Mouse (Mus musculus) gonadal fat pad, adult 2 months (tissue): ENCODE results near the gene Adck1. TPM values are rescaled to one million over a fixed set of nuclear protein-coding genes. Genes with fewer than 3 reads are reported as not detected.
"Not testable (repeated sequence)": the region's sequence is repeated elsewhere in the genome, so short reads cannot be mapped to it uniquely, and the experiment has no call there.

Experiments used
- DNase-seq: peaks from one replicate; pipeline ENCODE4 v3.0.0-alpha.2; 2012; ENCODE audit warnings: low read depth
- polyA plus RNA-seq: library from polyadenylated mRNA; depleted of rRNA; stranded (reverse); fragments of >200 nt; gene quantifications from 2 replicates; pipeline ENCODE4 v1.2.3, GENCODE M21; 2012

Gene Adck1
- polyA plus RNA-seq, 1 experiment = 24.6 TPM

GRCm38 (mm10) chr12:88426926-88427325, 66.6 kb downstream of the Adck1 start:
- DNase-seq = no peak

DNA sequence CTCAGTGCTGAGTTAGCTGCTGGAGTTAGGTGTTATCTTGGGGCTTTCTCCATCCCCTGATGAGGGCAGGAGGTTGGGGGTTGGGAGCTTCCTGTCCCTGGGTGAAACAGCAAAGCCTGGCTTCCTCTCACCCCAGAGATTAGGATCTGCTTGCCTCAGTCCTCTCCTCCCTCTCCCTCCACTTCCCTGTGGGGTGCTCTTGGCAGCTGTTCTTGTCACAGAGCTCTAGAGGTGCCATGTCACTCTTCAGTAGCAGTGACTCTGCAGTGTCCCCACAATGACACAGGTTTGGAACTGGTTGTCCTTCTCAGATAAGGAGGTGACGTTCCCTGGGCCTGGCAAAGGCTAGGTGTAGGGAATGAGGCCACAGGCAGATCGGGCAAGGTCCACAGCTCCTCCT, 68.4 kb downstream of the Adck1 start:
- DNase-seq = no peak

DNA sequence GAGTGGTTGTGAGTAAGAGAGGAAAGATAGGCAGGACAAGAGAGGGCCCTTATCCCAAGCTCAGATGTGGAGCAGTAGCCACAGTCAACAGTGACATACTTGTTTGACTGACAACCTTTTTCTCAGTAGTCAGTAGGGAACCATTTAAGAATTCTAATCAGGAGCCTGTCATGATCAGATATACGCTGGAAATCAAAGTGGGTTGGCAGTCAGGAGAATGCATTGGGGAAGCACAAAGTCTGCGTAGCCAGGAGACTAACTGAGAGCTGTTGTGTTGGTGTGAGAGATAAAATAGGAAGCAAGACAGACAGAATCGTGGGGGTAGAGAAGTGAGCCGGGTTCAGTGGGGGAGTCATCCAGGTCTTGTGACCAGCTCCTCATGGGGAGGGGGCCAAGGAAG, 71.9 kb downstream of the Adck1 start:
- no peak for DNase-seq

DNA sequence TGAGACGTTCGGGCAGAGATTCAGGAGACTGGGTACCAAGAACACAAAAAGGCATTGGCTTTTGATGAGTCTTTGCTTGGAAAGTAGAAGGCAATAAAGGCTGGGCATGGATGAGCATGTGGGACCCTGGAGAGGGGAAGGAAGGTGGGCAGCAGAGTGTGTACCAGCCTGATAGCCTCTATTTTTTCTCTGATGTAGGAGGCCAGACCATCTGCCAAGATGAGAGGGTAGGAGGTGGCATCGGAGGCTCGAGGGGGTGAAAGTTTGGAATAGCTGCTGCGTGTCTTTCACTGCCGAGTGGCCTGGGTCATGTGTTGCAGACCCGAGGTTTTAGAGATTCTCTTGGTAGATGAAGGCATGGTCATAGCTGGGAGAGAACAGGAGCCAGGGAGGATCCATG, 72.8 kb downstream of the Adck1 start:
- DNase-seq = no peak

GRCm38 (mm10) chr12:88436962-88437750, 76.8 kb downstream of the Adck1 start:
- DNase-seq = no peak

- DNase-seq = no peak
Observed at GRCm38 (mm10) chr12:88441922-88442809, 81.8 kb downstream of the Adck1 start.

- DNase-seq = peak; percentile 33
Observed at GRCm38 (mm10) chr12:88444040-88444439, 83.7 kb downstream of the Adck1 start.

DNA sequence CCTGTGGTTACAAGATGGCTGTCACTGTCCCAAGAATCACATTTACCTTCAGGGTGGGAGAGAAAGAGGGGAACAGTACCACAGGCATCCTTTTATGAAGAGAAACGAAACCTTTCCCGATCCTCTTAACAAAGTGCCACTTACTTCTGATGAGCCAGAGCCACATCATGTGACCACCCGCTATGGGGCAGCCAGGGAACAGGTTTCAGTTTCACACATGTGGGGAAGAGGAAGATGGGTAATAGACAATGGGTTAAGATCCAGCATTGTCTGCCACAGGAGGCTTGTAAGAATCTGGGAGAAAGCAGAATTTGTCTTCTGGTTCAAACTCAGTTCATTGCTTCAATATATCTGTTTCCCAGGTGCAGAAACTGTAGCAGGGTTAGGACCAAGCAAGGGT, 85.1 kb downstream of the Adck1 start:
- DNase-seq = no peak

DNA sequence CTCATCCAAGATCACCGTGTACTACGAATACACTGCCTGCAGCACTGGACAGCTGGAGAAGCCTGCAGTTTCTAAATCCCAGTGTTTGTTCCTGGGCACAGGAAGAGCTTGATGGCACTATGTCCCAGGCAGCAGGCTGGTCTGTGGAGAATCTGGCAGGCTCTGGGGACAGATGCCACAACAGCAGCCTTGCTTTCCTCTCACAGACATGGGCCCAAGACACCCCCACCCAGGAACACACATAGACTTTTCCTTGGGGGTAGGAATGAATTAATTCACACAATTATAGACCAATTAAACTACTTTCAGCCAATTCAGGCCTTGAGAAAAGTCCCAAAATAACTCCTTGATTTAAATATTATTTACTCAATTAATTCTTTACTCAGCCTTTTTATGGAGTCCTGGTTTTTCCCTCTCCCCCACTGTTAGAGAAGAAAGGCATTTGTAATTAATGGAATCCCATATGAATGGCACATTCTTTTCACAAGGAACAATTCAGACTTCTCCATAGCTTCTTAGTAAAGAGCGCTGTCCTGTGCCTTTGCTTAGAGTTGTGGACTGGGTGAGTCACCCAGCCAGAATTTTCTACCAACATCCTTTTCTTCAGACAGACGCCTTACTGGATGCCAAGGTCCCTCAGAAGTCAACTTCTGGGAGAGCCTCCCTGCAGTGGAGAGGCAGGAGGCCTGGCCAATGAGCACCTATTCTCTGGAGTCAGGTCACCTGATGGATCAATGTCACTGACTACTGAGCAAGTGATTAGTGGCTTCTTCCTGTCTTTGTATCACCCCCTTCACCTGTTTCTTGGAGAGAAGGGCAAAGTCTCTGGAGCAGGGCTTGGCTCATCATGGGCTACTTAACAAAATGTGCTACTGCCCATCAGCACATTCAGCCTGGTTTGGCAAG, 90.6 kb downstream of the Adck1 start:
- DNase-seq = no peak

- DNase-seq = no peak
Observed at GRCm38 (mm10) chr12:88454701-88455410, 94.5 kb downstream of the Adck1 start.

- no peak for DNase-seq
Observed at GRCm38 (mm10) chr12:88457021-88457420, 96.7 kb downstream of the Adck1 start.

- no peak for DNase-seq
Observed at GRCm38 (mm10) chr12:88458936-88459335, 98.6 kb downstream of the Adck1 start.

DNA sequence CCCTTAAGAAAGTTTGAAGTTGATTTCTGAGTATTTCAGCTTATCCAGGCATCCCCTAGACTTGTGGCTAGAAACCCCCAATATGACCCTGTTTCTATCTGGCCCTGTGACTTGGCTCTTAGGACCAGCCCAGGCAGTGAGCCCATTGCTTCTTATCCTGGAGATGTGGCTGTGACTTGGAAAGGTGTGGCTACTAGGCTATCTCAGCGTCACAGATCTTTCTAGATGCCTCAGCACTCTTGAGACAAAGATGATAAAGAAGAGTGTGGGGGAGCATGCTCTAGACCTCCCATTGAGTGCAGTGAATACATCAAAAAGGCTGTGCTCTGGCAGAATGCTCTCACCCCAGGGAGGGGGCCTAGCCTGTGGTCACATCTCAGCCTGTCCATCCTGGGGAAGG, 99.1 kb downstream of the Adck1 start:
- DNase-seq = no peak

GRCm38 (mm10) chr12:88461026-88461425, 100.7 kb downstream of the Adck1 start:
- DNase-seq = no peak

DNA sequence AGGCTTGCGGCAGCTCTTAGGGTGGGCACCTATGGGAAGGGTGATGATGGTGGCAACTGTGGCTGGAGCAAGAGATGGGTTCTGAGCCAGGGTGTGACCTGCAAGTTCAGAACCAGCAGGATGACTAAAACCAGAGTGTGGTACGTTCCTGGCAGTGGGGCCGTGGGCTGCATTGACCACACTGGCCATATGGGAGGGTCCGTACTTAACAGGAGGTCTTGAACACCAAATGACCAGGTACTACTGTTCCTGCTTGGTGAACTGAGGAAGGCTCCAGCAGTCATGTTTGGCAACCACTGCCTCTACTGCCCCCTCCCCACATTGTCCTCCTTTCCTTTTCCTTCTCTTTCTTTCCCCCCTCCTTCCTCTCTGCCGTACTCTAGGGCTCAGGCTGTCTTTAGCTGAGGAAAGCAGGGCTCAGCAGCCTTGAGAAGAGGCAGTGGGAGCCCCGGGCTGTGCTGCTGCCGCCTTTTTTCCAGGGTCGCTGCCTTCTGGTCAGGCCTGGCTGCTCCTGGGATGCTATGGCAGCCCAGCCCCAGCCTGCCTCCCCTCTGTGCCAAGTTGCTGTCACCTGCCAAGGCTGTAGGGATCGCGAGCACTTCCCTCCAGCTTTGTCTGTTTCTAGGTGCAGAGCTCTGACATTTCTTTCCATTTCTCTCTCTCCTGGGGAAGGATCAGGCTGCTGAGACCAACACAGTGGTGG, 103.4 kb downstream of the Adck1 start:
- DNase-seq = no peak

GRCm38 (mm10) chr12:88466801-88467200, 106.4 kb downstream of the Adck1 start:
- no peak for DNase-seq

DNA sequence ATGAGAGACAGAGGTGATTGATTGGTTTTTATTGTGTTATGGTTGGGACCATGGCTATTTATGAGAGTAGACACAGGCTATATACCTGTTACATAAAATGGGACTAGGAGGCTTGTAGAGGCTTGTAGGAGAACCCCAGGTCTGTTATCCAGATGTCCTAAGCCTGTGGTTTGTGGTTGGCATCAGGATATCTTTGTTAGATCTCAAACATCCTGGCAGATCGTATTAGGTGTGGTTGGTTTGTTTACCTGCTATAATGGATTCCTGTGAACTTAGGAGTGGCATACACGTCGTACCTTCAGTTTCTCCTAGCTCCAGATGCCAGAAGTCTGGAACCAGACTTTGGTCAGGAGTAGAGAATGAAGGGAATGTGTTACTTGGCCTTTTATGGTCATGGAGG, 106.9 kb downstream of the Adck1 start:
- no peak for DNase-seq

DNA sequence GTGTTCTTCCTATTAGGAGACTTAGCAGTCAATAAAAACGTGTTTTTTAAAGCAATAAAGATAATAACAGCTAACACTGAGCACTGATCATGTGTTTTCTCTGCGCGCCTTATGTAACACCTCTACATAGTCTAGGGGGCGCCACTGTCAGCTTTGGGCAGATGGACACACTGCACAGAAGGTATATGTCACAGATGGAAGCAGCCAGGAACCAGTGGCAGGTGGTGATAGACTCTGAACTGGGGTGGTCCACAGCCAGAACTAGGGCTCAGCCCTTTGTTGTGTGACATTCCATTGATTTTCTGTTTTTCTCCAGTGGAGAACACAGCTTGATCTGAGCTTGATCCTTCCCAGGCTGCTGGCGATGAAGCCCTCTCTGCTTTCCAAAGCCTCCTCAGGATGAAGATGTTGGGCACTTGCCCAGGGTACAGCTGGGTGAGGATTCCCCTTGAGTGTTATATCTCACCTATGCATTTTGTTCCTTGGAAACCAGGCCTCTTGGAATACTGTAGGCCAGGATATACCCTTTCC, 107.6 kb downstream of the Adck1 start:
- no peak for DNase-seq

- DNase-seq = no peak
Observed at GRCm38 (mm10) chr12:88468691-88469090, 108.3 kb downstream of the Adck1 start.

GRCm38 (mm10) chr12:88471884-88472283, 111.5 kb downstream of the Adck1 start:
- DNase-seq = not testable (repeated sequence)
